Mouse (Mus musculus): ENCODE measurements around the gene Aacs.

- TF ChIP-seq CTCF (IDR thresholded peaks at IDR 0.05; ENCODE audit: insufficient read depth, low read length), result no peak
- no peak for TF ChIP-seq POLR2A (IDR thresholded peaks at IDR 0.05; ENCODE audit: borderline replicate concordance, extremely low read depth, low read depth, low read length)
Observed at GRCm38 (mm10) chr5:125480434-125481231, 5.0 kb downstream of the Aacs start.
